Mouse (Mus musculus) midbrain, postnatal 0 days (tissue): ENCODE data around the gene Meis1. TPM values are rescaled to one million over a fixed set of nuclear protein-coding genes. Genes with fewer than 3 reads are reported as not detected.

ENCODE experiments used
- ATAC-seq: fragments of 200-750 bp; cut with Nextera tagmentation; 2 replicates; pipeline ENCODE4 v1.8.0; 2017; ENCODE audit warnings: moderate number of reproducible peaks, mild to moderate bottlenecking, moderate TSS enrichment, moderate library complexity; ENCODE audit not compliant: low FRiP score
- DNase-seq: peaks from one replicate; pipeline ENCODE4 v3.0.0-alpha.2; 2015; ENCODE audit warnings: low spot score
- H3K27ac ChIP-seq: fragments of 300-500 bp; sonication (generic); 2 replicates; pipeline ENCODE4 v1.5.1; 2014; ENCODE audit warnings: low read depth, mild to moderate bottlenecking, low read length, mixed read lengths
- H3K27me3 ChIP-seq: fragments of 300-500 bp; sonication (generic); 2 replicates; pipeline ENCODE4 v1.6.1; 2014; ENCODE audit warnings: low read length, control low read depth, mixed read lengths; ENCODE audit not compliant: insufficient read depth
- H3K36me3 ChIP-seq: fragments of 300-500 bp; sonication (generic); 2 replicates; pipeline ENCODE4 v1.6.1; 2014; ENCODE audit warnings: low read length, control low read depth, mixed read lengths; ENCODE audit not compliant: insufficient read depth
- H3K4me1 ChIP-seq: fragments of 300-500 bp; sonication (generic); 2 replicates; pipeline ENCODE4 v1.6.1; 2014; ENCODE audit warnings: mild to moderate bottlenecking, control low read depth, antibody characterized with exemption, low read length, mixed read lengths; ENCODE audit not compliant: insufficient read depth
- H3K4me2 ChIP-seq: fragments of 300-500 bp; sonication (generic); 2 replicates; pipeline ENCODE4 v1.6.1; 2014; ENCODE audit warnings: low read depth, mild to moderate bottlenecking, low read length, mixed read lengths; ENCODE audit not compliant: poor library complexity, severe bottlenecking
- H3K4me3 ChIP-seq: fragments of 300-500 bp; sonication (generic); 2 replicates; pipeline ENCODE4 v1.5.1; 2014; ENCODE audit warnings: low read depth, mild to moderate bottlenecking, low read length, moderate library complexity
- H3K9ac ChIP-seq: fragments of 300-500 bp; sonication (generic); replicated peaks from 2 replicates; pipeline ENCODE4 v1.6.1; 2014; ENCODE audit warnings: mild to moderate bottlenecking, low read length, moderate library complexity, mixed read lengths; ENCODE audit not compliant: poor library complexity, severe bottlenecking
- H3K9me3 ChIP-seq: fragments of 300-500 bp; sonication (generic); 2 replicates; pipeline ENCODE4 v1.6.1; 2016; ENCODE audit warnings: low read length, control low read depth
- CTCF ChIP-seq: IDR thresholded peaks from 2 replicates; pipeline ENCODE4 v1.5.1; 2016; ENCODE audit warnings: antibody characterized with exemption, mild to moderate bottlenecking
- WGBS: fragments of 180-500 bp; shearing (Covaris S2); extraction: QIAGEN DNeasy Blood & Tissue Kit; methylation state at CpG from one replicate; pipeline ENCODE4 v1.1.7; 2014; 5-methylcytosine and 5-hydroxymethylcytosine counted together
- polyA plus RNA-seq: library from polyadenylated mRNA; unstranded; fragments of >200 nt; fragmentation: Nextera tagmentation; extraction: Ambion mirVana; gene quantifications from 2 replicates; pipeline ENCODE4 v1.2.1, GENCODE M21; 2015
- total RNA-seq: library from RNA; depleted of rRNA; stranded (reverse); fragments of >200 nt; gene quantifications from 2 replicates; pipeline ENCODE4 v1.2.3, GENCODE M21; 2014

The Meis1 gene
- total and polyA plus RNA-seq, 2 experiments from 2014 or later, result 16.1 to 40.1 TPM

- no peaks in the 10 kb centered on the region for H3K27me3 ChIP-seq
- no peak overlapping the region for H3K27ac ChIP-seq
- 58% methylated on average over 2 of the region's 2 CpGs for WGBS
- no peak overlapping the region for H3K4me3 ChIP-seq
- ATAC-seq (no peak), DNase-seq (no peak)
- no peak for TF ChIP-seq CTCF
- H3K9me3 ChIP-seq, result no peaks in the 10 kb centered on the region
- H3K9ac ChIP-seq, result no peak overlapping the region
- peaks cover 2% of the 10 kb centered on the region; the same call in 1 of the 2 replicates for H3K4me1 ChIP-seq
- no peak overlapping the region for H3K4me2 ChIP-seq
- H3K36me3 ChIP-seq, result no peaks in the 10 kb centered on the region
Observed at GRCm38 (mm10) chr11:18954852-18955251, 63.9 kb downstream of the Meis1 start.

- H3K36me3 ChIP-seq, result no peaks in the 10 kb centered on the region
- H3K4me2 ChIP-seq, result no peak overlapping the region
- TF ChIP-seq CTCF, result no peak
- no peak overlapping the region for H3K9ac ChIP-seq
- DNase-seq (no peak), ATAC-seq (no peak)
- 95% methylated on average over 7 of the region's 7 CpGs for WGBS
- no peak overlapping the region for H3K4me3 ChIP-seq
- no peak overlapping the region for H3K27ac ChIP-seq
- no peaks in the 10 kb centered on the region for H3K9me3 ChIP-seq
- H3K27me3 ChIP-seq, result no peaks in the 10 kb centered on the region
- peaks cover 2% of the 10 kb centered on the region; the same call in 1 of the 2 replicates for H3K4me1 ChIP-seq
Observed at GRCm38 (mm10) chr11:18953892-18954291, 64.9 kb downstream of the Meis1 start.

GRCm38 (mm10) chr11:18948600-18949295, 70.0 kb downstream of the Meis1 start:
- no peak overlapping the region for H3K27ac ChIP-seq
- H3K9ac ChIP-seq, result no peak overlapping the region
- no peak for TF ChIP-seq CTCF
- ATAC-seq (no peak), DNase-seq (no peak)
- H3K36me3 ChIP-seq, result no peaks in the 10 kb centered on the region
- H3K4me3 ChIP-seq, result no peak overlapping the region
- H3K4me1 ChIP-seq, result no peaks in the 10 kb centered on the region
- H3K27me3 ChIP-seq, result no peaks in the 10 kb centered on the region
- H3K4me2 ChIP-seq, result no peak overlapping the region
- 84% methylated on average over 13 of the region's 13 CpGs for WGBS
- no peaks in the 10 kb centered on the region for H3K9me3 ChIP-seq

GRCm38 (mm10) chr11:18947434-18947833, 71.4 kb downstream of the Meis1 start:
- Histone ChIP-seq H3K27me3 (no peaks in the 10 kb centered on the region), H3K4me1 (no peaks in the 10 kb centered on the region), H3K9ac (no peak overlapping the region), H3K36me3 (no peaks in the 10 kb centered on the region), H3K4me3 (no peak overlapping the region), H3K27ac (no peak overlapping the region), H3K9me3 (no peaks in the 10 kb centered on the region), H3K4me2 (no peak overlapping the region)
- no peak for TF ChIP-seq CTCF
- WGBS, result 89% methylated on average over 3 of the region's 3 CpGs
- ATAC-seq (no peak), DNase-seq (no peak)

GRCm38 (mm10) chr11:18945778-18946177, 73.0 kb downstream of the Meis1 start:
- H3K27me3 ChIP-seq, result no peaks in the 10 kb centered on the region
- no peak for DNase-seq
- no peak overlapping the region for H3K9ac ChIP-seq
- no peak overlapping the region for H3K4me2 ChIP-seq
- no peaks in the 10 kb centered on the region for H3K9me3 ChIP-seq
- H3K36me3 ChIP-seq, result no peaks in the 10 kb centered on the region
- no peak for ATAC-seq
- H3K4me1 ChIP-seq, result no peaks in the 10 kb centered on the region
- H3K27ac ChIP-seq, result no peak overlapping the region; the same call in 1 of the 2 replicates
- H3K4me3 ChIP-seq, result no peak overlapping the region
- no peak for TF ChIP-seq CTCF
- WGBS, result 60% methylated on average over 3 of the region's 3 CpGs

- H3K4me2 ChIP-seq, result no peak overlapping the region
- H3K27ac ChIP-seq, result no peak overlapping the region; the same call in 1 of the 2 replicates
- 50% methylated on average over 14 of the region's 14 CpGs for WGBS
- H3K9me3 ChIP-seq, result no peaks in the 10 kb centered on the region
- H3K9ac ChIP-seq, result no peak overlapping the region
- no peaks in the 10 kb centered on the region for H3K4me1 ChIP-seq
- ATAC-seq (peak; percentile 42), DNase-seq (no peak)
- H3K36me3 ChIP-seq, result no peaks in the 10 kb centered on the region
- no peak overlapping the region for H3K4me3 ChIP-seq
- H3K27me3 ChIP-seq, result no peaks in the 10 kb centered on the region
- TF ChIP-seq CTCF, result no peak
Observed at GRCm38 (mm10) chr11:18944972-18945625, 73.7 kb downstream of the Meis1 start.
